Mouse (Mus musculus): ENCODE measurements around the gene Ano3.

GRCm38 (mm10) chr2:110759434-110759833 is 191.3 kb downstream of the Ano3 start:
- TF ChIP-seq POLR2A (IDR thresholded peaks at IDR 0.05; ENCODE audit: low read depth, low read length), result no peak
- no peak for TF ChIP-seq CTCF (IDR thresholded peaks at IDR 0.05; ENCODE audit: extremely low read depth, insufficient read length, insufficient replicate concordance, low read depth, low read length)
